Mouse (Mus musculus) cerebellum, adult 2 months (tissue): ENCODE data around the gene Mgat1.

Source experiments
- CTCF ChIP-seq: fragments of 200-500 bp; IDR thresholded peaks from 2 replicates; pipeline ENCODE4 v1.5.1; 2011; ENCODE audit warnings: low read depth, mild to moderate bottlenecking, control low read depth, low read length, moderate library complexity, borderline replicate concordance; ENCODE audit not compliant: insufficient read depth
- POLR2A ChIP-seq: fragments of 200-500 bp; IDR thresholded peaks from 2 replicates; pipeline ENCODE4 v1.6.1; 2011; ENCODE audit warnings: low read length, control low read depth, borderline replicate concordance; ENCODE audit not compliant: insufficient read depth

DNA sequence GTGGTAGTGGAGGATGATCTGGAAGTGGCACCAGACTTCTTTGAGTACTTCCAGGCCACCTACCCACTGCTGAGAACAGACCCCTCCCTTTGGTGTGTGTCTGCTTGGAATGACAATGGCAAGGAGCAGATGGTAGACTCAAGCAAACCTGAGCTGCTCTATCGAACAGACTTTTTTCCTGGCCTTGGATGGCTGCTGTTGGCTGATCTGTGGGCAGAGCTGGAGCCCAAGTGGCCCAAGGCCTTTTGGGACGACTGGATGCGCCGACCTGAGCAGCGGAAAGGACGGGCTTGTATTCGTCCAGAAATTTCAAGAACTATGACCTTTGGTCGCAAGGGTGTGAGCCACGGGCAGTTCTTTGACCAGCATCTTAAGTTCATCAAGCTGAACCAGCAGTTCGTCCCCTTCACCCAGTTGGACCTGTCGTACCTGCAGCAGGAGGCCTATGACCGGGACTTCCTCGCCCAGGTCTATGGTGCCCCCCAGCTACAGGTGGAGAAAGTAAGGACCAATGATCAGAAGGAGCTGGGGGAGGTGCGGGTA, 17.4 kb downstream of the Mgat1 start:
- TF ChIP-seq CTCF (no peak), POLR2A (no peak)
